Mouse (Mus musculus) liver, embryonic 14.5 days (tissue): Measurements from ENCODE around the gene Dlgap1.

Source experiments
- CTCF ChIP-seq: IDR thresholded peaks from 2 replicates; pipeline ENCODE4 v1.5.1; 2016; ENCODE audit warnings: antibody characterized with exemption, low read depth, control low read depth
- EP300 ChIP-seq: IDR thresholded peaks from 2 replicates; pipeline ENCODE4 v1.6.1; 2016; ENCODE audit warnings: antibody characterized with exemption, low read depth

DNA sequence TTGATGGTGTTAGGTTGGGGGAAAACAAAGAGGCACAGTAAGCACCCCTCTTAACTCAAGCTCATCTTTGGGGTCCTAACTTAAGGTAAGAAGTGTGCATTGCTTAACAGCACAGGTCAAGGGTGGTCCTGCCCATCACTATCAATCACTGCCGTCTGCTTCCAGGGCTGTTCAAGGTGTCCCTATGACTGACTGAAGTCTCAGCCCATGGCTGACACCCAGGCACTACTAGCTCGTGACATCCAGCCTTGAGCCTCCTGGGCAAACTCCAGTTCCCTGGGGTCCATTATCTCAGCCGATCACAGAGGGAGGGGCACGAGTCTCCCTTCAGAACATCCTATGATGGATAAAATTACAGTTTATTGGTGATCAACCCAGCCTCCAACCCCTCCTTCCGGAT is 897.2 kb downstream of the Dlgap1 start:
- TF ChIP-seq CTCF (no peak), EP300 (no peak)
